Mouse (Mus musculus) spleen, adult 12 weeks (tissue): Measurements from ENCODE around the gene Cpsf2.
"Not testable (repeated sequence)": the region's sequence is repeated elsewhere in the genome, so short reads cannot be mapped to it uniquely, and the experiment has no call there.

Source experiments
- DNase-seq: peaks from one replicate; pipeline ENCODE4 v3.0.0; 2022; ENCODE audit warnings: low spot score

Cpsf2 gene

GRCm38 (mm10) chr12:101975601-101976571, at the start of gene Cpsf2:
Gene Cpsf2, plus strand, starts transcription at chr12:101975988.
- DNase-seq = peak; percentile 85

GRCm38 (mm10) chr12:101928423-101928822, 47.4 kb upstream of the Cpsf2 start:
- DNase-seq = no peak

- DNase-seq = no peak
Observed at GRCm38 (mm10) chr12:101935223-101935622, 40.6 kb upstream of the Cpsf2 start.

- no peak for DNase-seq
Observed at GRCm38 (mm10) chr12:101937572-101937971, 38.2 kb upstream of the Cpsf2 start.

GRCm38 (mm10) chr12:101947986-101948385, 27.8 kb upstream of the Cpsf2 start:
- DNase-seq = no peak

- DNase-seq = no peak
Observed at GRCm38 (mm10) chr12:101948801-101949200, 27.0 kb upstream of the Cpsf2 start.

- not testable (repeated sequence) for DNase-seq
Observed at GRCm38 (mm10) chr12:101955821-101956220, 20.0 kb upstream of the Cpsf2 start.

GRCm38 (mm10) chr12:101957079-101957941, 18.5 kb upstream of the Cpsf2 start:
- no peak for DNase-seq

GRCm38 (mm10) chr12:101957942-101958544, 17.7 kb upstream of the Cpsf2 start, which contains the start of gene Atxn3:
Gene Atxn3, minus strand, starts transcription at chr12:101958246.
- DNase-seq = peak; percentile 90

- no peak for DNase-seq
Observed at GRCm38 (mm10) chr12:101958556-101958955, 17.2 kb upstream of the Cpsf2 start.

GRCm38 (mm10) chr12:101958960-101959780, 16.6 kb upstream of the Cpsf2 start:
- not testable (repeated sequence) for DNase-seq

- no peak for DNase-seq
Observed at GRCm38 (mm10) chr12:101971311-101971710, 4.5 kb upstream of the Cpsf2 start.

GRCm38 (mm10) chr12:101972230-101972629, 3.6 kb upstream of the Cpsf2 start:
- DNase-seq = no peak

- DNase-seq = no peak
Observed at GRCm38 (mm10) chr12:101974571-101974970, 1.2 kb upstream of the Cpsf2 start.

- peak; percentile 32 for DNase-seq
Observed at GRCm38 (mm10) chr12:101975167-101975600, 604 bp upstream of the Cpsf2 start.

GRCm38 (mm10) chr12:101976651-101977403, 1.0 kb downstream of the Cpsf2 start:
- DNase-seq = no peak

- DNase-seq = no peak
Observed at GRCm38 (mm10) chr12:101977404-101977915, 1.7 kb downstream of the Cpsf2 start.

GRCm38 (mm10) chr12:101978162-101978561, 2.4 kb downstream of the Cpsf2 start:
- DNase-seq = no peak

GRCm38 (mm10) chr12:101978588-101978987, 2.8 kb downstream of the Cpsf2 start:
- DNase-seq = no peak

- DNase-seq = no peak
Observed at GRCm38 (mm10) chr12:101979213-101979750, 3.5 kb downstream of the Cpsf2 start.
